Mouse (Mus musculus): ENCODE results near the gene Krt15.

DNA sequence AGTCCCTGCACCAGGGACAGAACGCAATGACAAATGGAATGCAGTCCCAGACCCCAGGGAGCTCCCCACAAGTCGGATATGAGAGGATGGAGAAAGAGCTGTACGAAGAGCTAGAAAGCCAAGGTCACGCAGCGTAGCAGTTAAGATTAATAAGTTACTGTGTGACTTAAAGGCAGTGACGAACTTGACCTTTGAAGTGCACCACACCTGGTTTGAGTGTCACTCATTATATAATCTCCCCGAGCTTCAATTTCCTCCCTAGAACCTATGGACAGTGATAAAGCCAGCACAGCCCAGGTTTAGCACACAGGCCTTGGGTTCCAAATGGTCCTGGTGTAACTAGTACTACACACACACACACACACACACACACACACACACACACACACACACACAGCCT is 28.7 kb upstream of the Krt15 start:
- TF ChIP-seq CTCF (IDR thresholded peaks at IDR 0.05; ENCODE audit: control insufficient read depth, insufficient read depth, low read length), result no peak
- TF ChIP-seq POLR2A (IDR thresholded peaks at IDR 0.05; ENCODE audit: borderline replicate concordance, control insufficient read depth, low read depth, low read length), result no peak
